Mouse (Mus musculus) left cerebral cortex, postnatal 10 days (tissue): ENCODE measurements around the gene Pim3. TPM values are rescaled to one million over a fixed set of nuclear protein-coding genes. Genes with fewer than 3 reads are reported as not detected.

ENCODE experiments used
- DNase-seq, 2 experiments: peaks; one replicate each; pipeline ENCODE4 v3.0.0; 2021 to 2022; ENCODE audit warnings: low spot score in 2 of 2, mixed read lengths in 1 of 2; ENCODE audit errors: extremely low spot score in 1 of 2
- intact Hi-C: fragments of 180-260 bp; cut with DNase I; formaldehyde crosslinking; loops from one replicate; pipeline ENCODE4 v1.15.1; 2025
- total RNA-seq, 2 experiments: library from RNA; stranded (reverse); gene quantifications; 2 replicates each; pipeline ENCODE4 v1.2.3; 2021

The Pim3 gene
- total RNA-seq, 2 experiments from 2014 or later = 40.6 to 44.0 TPM

DNA sequence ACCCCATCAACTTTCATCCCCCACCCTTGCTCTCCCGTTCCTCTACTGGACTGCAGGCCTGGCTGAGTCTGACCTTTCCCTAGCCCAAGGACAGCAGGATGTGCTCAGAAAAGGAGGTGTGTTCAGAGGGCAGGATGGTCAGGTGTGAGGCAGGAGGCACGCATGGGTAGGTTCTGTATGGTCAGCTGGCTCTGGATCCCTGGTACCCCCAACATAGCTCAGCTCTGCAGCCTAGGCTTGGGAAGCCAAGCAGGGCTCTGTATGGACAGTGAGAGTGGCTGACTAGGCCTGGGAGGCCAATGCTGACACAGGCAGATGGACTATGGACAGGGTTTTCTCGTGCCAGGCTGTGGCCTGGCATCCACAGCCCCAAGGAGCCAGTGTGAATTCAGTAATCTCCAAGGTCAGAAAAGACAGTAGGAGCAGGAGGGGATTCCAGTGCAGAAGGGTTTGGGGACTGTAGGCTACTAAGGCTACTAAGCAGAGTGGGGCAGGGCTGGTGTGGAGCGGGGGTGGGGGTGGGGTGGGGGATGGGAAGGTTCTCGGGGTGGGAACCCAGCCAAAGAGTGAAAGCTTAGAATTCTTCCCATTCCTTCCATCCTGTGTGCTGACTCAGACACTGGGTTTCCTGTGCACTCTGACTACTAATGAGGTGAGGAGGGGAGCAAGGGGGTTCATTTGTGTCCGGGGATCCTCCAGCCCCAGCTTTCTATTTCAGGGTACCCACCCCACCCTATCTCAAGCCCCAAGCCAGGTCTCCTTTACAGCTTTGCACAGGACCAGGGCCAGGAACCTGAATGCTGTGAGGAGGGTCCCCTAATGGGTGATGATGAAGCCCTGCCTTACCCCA lies 7.6 kb upstream of the Pim3 start:
- intact Hi-C loops = no loop called here
- no peak for DNase-seq

DNA sequence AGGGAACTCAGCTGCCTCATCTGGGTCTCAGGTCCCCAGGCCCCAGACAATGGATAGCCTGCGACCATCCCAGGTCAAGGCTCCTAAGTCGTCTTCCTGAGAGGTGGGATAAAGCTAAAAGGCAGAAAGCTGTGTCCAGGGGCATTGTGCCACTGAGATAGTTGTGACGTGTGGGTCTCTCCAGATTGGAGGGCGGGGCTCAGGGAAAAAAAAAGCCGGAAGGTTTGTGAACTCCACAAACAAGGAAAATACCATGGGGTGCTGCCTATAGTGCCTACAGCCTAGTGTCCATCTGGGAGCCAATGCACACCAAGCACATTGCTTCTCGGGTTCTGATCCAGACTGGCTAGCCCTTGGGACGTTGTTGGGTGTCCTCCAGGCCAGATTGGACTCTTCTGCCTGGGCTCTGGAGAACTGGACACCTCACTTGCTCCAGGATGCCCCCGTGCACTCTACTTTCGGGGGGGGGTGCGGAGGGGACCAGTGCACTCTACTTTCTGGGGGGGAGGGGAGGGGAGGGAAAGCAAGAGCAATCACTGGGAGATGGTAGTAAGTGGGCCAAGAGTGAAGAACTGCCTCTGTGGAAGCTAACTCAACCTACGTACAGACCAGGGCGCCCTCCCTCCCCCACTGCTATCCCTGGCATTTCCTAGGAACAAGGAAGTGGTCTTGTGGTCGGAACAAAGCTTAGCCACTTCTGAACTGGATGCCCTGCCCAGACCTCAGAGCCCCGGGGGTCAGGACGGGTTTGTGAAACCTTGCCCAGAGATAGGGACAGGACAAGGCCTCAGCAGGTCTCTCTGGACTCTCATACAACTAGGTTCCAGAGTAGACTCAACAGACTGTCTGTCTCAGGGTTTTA lies 6.8 kb upstream of the Pim3 start:
- intact Hi-C loops = no loop called here
- DNase-seq = no peak

DNA sequence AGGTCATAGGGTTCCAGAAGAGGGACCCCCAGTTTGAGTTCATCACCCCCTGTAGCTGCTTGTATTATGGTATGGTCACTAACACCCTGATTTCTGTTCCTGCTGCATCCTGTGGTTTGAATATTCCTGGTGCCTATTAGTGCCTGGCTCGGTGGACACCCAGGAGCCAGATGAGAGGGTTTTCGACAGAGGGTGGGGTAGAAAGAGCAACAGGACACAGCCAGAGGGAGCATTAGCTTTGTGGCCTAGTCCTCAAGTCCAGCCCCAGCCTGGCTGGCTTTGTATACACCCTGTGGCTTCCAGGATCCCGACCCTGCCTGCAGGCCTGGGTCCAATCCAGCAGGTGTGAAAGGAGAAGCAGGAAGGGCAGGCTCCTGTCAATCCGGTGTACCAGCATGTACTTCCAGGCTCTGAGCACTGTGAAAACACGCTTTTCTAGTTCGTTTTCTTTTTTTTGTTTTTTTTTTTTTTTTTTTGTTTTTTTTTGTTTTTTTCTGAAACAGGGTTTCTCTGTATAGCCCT lies 6.0 kb upstream of the Pim3 start:
- DNase-seq = no peak
- intact Hi-C loops = no loop called here

DNA sequence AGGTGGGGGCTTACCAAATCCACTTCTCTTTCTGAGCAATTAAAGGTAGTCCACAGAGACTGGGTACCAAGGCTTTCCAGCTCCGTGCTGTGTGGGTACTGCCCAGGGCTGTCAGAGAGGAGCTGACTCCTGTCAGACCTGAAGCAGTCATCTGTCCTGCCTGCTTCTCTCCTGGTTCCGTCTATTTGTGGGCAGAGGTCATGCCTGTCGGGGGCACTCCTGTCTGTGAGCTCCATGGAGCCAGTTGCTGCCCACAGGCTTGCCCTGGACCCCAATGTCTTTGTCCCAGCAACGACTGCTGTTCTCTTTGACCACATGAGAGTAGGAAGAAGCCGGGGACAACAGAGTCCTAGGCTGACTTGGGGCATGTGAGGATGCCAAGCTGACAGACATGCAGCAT lies 5.4 kb upstream of the Pim3 start:
- intact Hi-C loops = no loop called here
- DNase-seq = no peak

DNA sequence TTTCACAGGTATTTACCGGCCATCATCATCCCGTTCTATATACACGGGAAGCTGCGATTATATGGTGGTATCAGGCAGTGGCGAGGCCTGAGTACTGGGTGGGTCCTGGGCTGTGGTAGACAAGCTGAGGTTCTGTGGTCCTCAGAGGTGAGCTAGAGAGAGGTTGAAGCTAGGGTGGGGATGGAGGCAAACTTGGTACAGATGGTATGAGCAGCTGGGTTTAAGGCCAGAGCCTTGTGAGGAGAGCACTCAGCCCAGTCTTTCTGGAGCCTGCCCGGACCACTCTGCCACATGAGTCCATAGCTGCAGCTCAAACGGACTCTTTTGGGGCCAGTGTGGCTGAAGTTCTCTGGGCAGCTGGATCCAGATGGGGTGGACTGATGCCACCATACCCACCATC lies 4.6 kb upstream of the Pim3 start:
- intact Hi-C loops = no loop called here

DNA sequence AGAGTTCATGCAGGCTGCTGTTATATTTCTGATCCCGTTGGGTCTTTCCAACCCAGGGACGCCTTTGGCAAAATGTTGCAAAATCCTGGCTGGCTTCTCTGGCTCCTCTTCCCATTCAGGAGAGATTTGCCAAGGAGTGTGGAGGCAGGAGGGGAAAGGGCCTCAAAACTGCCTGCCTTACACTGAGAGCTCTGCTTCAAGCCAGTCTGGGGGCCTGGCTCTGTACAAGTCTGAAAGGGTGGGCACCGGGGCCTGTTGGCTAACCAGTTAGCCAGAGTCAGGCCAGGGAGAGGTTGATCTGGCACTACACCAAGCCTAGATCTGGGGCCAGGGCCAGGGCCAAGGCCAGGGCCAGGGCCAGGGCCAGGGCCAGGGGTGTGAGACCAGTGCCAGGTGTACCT lies 3.8 kb upstream of the Pim3 start:
- no peak for DNase-seq
- intact Hi-C loops = loop anchor here (2.0 kb wide), 1 partner anchor 33 kb away; no protein-coding TSS in a partner anchor

More for the DNA sequence above, 4.6 kb upstream of the Pim3 start:
- DNase-seq = no peak

DNA sequence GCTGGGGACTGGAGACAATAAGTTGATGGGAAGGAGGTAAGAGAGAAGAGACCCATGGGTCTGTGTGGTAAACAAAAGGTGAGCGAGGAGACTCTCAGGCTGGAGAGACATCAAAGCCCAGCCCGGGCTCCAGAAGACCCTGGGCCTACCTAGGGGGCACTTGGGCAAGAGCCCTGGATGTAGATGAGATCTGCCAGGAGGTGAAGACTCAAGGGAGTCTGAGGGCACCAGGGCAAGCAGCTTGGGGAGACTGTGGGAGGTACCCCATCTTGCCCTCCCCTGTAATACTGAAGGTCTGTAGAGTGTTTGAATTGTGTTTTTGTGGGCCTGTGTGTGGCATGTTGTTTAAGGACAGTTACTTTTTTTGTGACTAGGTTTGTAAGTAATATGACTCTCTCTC lies 3.3 kb upstream of the Pim3 start:
- DNase-seq = no peak
- intact Hi-C loops = loop anchor here (2.0 kb wide), 1 partner anchor 32 kb away; no protein-coding TSS in a partner anchor

DNA sequence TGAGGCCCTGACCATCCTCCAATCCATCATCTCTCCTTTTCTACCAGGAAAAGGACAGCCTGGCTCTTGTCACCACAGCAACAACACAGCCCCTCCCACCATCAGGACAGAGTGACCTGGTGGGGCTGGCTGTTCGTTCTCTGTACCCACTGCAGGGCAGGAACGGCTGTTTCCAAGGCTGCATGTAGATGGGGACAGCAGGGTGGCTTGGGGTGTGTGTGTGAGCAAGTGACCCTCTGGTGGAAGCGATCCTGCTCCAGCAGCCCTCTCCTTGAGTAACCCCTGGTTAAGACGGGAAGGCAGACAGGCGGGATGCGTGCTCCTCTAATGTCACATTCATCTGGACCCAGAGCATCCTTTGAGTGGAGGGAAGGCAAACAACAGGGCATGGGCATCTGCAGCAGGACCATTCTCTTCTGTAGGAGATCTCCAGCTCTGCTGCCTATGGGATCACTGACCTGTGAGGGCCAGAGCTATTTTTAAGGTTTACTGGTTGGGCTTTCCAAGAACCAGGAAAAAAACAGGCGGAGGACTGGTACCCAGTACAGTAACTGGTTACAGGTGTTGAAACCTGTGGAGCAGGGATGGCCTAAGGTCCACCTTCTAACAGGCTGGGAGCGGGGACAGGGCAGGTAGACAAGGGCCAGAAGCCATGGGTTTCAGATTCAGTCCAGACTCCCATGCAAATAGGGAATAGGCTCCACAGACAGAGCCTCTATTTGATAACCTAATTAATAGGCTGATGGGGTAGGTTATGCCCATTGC lies 2.6 kb upstream of the Pim3 start:
- DNase-seq = no peak
- intact Hi-C loops = loop anchor here (2.0 kb wide), 1 partner anchor 31 kb away; no protein-coding TSS in a partner anchor

DNA sequence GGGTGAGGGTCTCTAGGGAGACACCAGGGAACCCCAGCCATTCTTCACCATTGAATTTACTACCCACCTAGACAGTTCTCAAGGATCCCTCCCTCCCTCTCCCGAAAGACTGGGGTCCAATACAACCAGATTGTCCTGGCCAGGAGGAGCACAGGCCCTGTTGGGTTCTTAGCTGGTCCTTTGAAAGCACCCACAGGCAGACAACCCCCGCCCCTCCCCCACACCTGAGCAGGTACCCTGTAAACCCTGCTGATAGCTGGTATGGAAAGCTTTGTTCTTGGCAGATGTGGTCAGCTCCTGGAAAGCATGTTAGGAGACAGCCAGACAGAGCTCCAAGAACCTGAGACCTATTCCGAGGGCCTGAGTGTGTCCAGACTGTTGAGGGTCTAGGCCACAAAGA lies 1.2 kb upstream of the Pim3 start:
- intact Hi-C loops = loop anchor here (5.0 kb wide), 1 partner anchor 33 kb away; no protein-coding TSS in a partner anchor
- DNase-seq = no peak

DNA sequence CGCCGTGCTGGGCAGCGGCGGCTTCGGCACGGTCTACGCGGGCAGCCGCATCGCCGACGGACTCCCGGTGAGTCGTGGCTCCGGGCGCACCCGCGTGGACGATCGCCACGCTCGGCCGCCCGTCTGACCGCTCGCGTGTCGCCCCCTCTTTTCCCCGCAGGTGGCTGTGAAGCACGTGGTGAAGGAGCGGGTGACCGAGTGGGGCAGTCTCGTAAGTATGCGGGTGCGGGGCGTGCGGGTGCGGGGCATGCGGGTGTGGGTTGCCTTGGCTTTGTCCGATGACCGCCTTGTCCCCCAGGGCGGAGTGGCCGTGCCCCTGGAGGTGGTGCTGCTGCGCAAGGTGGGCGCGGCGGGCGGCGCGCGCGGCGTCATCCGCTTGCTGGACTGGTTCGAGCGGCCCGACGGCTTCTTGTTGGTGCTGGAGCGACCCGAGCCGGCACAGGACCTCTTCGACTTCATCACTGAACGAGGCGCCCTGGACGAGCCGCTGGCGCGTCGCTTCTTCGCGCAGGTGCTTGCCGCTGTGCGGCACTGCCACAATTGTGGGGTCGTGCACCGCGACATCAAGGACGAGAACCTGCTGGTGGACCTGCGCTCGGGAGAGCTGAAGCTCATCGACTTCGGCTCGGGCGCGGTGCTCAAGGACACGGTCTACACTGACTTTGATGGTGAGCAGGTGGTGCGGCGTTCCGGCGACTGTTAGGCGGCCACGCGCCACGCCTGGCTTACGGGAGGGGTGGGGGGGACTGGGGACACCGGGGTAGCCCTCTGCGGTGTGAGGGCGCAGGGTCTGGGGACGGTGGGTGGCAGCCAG lies 1.1 kb downstream of the Pim3 start:
- DNase-seq = peak; percentile 51 to 79
- intact Hi-C loops = loop anchor here (5.0 kb wide), 1 partner anchor 36 kb away; no protein-coding TSS in a partner anchor

DNA sequence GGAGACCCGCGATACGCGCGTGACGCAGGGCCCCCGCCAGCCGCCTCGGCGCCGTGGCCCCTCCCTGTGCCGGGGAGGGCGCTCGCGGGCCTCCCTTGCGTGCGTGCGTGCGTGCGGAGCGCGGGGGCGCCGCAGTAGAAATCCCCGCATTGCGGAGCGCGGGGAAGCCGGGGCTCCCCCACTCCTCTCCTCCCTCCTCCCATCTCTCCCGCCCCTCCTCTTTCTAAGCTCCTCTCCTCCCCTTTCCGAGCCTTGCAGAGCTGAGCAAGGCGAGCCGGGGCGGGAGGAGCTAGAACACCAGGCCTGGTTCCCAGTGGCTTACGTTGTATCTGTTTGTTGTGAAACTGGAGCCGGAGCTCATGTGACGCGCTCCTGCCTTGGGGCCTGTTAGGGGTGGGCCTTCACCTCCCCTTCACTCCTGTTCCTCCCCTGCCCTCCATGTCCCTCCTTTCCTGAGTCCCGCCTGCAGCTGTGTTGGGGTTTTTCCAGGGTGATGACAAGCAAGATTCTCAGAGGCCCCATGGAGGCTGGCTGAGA lies 1.8 kb downstream of the Pim3 start:
- intact Hi-C loops = loop anchor here (5.0 kb wide), 1 partner anchor 36 kb away; no protein-coding TSS in a partner anchor
- DNase-seq = peak; percentile 75 to 94

DNA sequence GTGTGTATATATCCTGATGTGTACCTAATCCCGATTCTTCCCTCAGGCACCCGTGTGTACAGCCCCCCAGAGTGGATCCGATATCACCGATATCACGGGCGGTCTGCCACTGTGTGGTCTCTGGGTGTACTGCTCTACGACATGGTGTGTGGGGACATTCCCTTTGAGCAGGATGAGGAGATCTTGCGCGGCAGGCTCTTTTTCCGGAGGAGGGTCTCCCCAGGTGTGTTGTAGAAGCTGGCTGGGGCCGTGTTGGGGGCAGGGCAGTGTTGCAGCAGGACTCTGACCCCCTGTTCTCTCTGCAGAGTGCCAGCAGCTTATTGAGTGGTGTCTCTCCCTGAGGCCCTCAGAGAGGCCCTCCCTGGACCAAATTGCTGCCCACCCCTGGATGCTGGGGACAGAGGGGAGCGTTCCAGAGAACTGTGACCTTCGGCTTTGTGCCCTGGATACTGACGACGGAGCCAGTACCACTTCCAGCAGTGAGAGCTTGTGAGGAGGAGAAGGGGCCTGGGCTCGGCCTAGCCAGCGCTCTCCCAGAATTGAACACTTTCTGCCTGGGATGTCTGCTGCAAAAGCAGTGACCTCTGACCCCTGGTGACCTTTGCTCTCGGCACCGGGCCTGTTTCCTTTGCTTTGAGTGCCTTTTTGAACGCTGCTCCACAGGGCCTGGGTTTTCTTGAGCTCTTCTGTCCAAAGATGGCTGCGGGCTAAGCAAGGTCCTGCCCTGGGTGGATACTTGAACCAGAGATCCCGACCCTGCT lies 2.5 kb downstream of the Pim3 start:
- DNase-seq = no peak
- intact Hi-C loops = loop anchor here (5.0 kb wide), 1 partner anchor 37 kb away; no protein-coding TSS in a partner anchor

DNA sequence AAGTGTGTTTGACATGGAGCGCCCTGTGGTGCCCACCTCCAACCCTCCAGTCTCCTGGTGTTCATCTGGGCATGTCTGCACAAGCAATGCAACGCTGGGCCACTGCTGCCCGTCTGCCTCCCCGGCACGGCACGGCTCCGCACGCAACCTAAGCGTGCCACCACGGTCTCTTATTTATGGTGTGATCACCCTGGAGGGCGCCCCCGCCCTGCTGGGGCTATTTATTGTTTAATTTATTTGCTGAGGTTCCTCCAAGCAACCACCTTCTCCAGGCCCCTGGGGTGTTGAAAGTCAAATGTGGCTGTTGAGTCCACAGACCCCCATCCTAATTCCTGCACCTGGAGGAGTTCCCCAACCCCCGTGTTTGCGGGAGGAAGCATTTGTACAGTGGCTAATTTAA lies 3.1 kb downstream of the Pim3 start:
- DNase-seq = no peak
- intact Hi-C loops = no loop called here

DNA sequence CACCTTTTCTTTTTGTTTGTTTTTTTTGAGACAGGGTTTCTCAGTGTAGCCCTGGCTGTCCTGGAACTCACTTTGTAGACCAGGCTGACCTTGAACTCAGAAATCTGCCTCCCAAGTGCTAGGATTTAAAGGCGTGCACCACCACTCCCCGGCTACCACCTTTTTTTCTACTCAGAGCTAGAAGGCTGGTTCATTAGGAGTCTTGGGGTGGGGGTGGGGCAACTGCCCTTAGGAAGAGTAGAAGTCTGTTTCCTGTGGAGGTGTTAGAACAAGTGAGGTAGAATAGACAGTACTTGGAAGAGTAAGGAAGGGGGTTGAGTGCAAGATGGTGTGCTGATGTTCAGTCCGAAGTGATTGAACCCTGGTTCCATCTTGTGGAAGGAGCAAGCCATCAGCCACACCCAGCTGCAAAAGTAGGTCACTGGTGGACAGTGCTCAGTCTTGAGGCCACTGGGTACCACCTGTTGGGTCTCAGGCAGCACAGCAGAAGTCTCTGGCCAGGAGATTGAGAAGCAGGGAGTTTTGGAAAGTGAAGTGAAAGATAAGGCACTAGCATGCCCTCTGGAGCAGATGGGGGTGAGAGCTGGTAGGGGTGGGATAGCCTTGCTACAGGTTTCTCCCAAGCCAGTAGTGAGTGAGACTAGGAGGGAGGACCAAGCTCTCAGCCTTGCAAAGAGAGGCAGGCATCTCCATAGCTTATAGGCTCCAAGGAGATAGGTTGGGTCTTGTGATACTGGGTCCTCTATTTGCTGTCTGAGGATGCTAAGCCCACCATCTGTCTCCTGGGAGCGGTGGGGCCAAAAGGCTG lies 4.1 kb downstream of the Pim3 start:
- DNase-seq = no peak
- intact Hi-C loops = no loop called here

DNA sequence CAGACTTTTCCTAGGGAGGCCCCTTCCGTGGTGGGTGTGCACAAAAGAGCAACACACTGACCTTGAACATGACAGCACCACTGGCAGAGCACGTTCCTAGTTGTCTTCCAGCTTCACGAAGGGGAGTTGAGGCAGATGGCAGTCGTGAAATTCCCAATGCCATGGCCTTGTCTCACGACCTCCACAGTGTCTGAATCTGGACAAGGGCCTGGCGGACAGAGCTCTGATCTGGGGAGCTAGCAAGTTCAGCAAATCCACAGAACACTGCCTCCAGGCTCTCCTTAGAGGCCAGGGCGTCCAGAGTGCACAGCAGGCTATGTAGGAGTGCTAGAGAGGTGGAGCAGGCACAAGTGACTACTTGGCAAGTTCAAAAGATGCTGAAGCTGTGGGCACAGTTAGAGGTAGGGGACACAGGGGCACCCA lies 5.0 kb downstream of the Pim3 start:
- intact Hi-C loops = no loop called here
- no peak for DNase-seq

DNA sequence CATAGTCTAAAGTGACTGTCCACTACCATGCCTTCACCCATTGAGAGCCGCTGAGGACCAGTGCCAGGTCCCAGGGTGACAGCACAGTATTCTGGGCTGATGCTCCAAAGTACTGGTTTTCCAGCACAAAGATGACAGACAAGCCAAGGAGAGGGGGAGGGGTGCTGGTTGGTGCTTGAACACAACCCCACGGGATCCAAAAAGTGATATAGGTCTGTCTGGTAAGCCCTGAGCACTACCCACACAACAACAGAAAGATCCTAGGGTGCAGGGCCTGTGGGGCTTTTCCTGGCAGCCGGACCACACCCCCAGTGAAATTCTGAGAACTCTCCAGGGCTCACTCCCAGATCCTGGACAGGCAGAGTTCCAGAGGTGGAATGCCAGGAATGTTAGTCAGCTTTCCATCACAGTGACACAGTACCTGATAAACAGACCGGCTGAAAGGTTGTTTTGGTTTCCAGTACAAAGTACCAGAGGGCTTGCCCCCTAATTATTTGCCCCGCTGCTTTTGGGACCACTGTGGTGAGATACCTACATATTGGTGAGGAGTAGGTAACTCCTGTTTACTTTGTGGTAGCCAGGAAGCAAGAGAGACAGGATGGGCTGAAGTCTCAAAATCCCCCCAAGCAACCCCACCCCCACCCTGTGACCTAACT lies 5.5 kb downstream of the Pim3 start:
- intact Hi-C loops = no loop called here

More for the DNA sequence above, 5.5 kb downstream of the Pim3 start:
- DNase-seq = peak in 1 of 2 experiments; percentile 75
